Mouse (Mus musculus): ENCODE measurements around the gene Sox6.

GRCm38 (mm10) chr7:115463367-115463766 is 575.2 kb downstream of the Sox6 start:
- TF ChIP-seq CTCF (IDR thresholded peaks at IDR 0.05; ENCODE audit: borderline replicate concordance, insufficient read depth, low read depth, low read length) (no peak), POLR2A (IDR thresholded peaks at IDR 0.05; ENCODE audit: borderline replicate concordance, insufficient read depth, low read length) (no peak)

Measured in cerebellum, adult 2 months (tissue).